ENCODE assay signal across 16 mouse cellular contexts in the genomic region with DNA sequence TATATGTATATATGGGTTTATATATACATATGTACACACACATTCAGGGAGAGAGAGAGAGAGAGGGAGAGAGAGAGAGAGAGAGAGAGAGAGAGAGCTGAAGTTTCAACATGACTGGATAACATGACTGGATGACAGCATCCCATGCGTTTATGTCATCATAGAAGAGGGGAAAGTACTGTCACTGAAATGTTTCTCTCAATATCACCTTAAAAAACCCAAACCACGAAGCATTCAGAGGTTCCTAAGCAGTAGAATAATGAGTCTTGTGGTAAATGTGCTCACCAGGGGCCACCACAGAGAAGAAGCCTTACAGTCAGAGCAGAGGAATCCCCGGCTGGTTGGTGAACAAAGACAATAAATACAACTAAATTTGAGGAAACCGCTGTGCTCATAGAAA.
"Had no signal": no experiment of that assay in that cellular context is flagged by ENCODE, and none has a peak within 500 bp of the region (broad histone marks: within the 10 kb centered on the region; RNA-seq: fewer than 3 reads in every experiment).

No protein-coding gene starts in this region.

- H3K36me3 ChIP-seq: neural tube, embryonic 12.5 days; neural tube, embryonic 13.5 days; neural tube, embryonic 15.5 days; stomach, embryonic 15.5 days had no signal

- DNase-seq: retina, postnatal 1 day; right cerebral cortex, adult 18-20 months; right cerebral cortex, postnatal 14 days; right cerebral cortex, postnatal 25 days; right cerebral cortex, postnatal 4 days; spleen, adult 18-20 months; thymus, adult 18-20 months; thymus, adult 2 months; thymus, postnatal 25 days; thymus, postnatal 36 days; thymus, postnatal 4 days had no signal

- H3K4me2 ChIP-seq: neural tube, embryonic 12.5 days; neural tube, embryonic 13.5 days; neural tube, embryonic 15.5 days; stomach, embryonic 15.5 days had no signal

- H3K4me3 ChIP-seq: neural tube, embryonic 12.5 days; neural tube, embryonic 13.5 days; neural tube, embryonic 15.5 days; stomach, embryonic 15.5 days had no signal

- H3K4me1 ChIP-seq: neural tube, embryonic 12.5 days; neural tube, embryonic 13.5 days; neural tube, embryonic 15.5 days; stomach, embryonic 15.5 days had no signal

- H3K27ac ChIP-seq: neural tube, embryonic 12.5 days; neural tube, embryonic 13.5 days; neural tube, embryonic 15.5 days; stomach, embryonic 15.5 days; stomach, postnatal 0 days had no signal

- H3K9me3 ChIP-seq: neural tube, embryonic 12.5 days; neural tube, embryonic 13.5 days; neural tube, embryonic 15.5 days; stomach, embryonic 15.5 days had no signal

- H3K9ac ChIP-seq: neural tube, embryonic 12.5 days; neural tube, embryonic 13.5 days; neural tube, embryonic 15.5 days; stomach, embryonic 15.5 days had no signal

- H3K27me3 ChIP-seq: neural tube, embryonic 12.5 days; neural tube, embryonic 15.5 days; stomach, embryonic 15.5 days had no signal
